Mouse (Mus musculus): ENCODE measurements around the gene Cenpx.
"Not testable (repeated sequence)": the region's sequence is repeated elsewhere in the genome, so short reads cannot be mapped to it uniquely, and the experiment has no call there.

Cenpx gene

DNA sequence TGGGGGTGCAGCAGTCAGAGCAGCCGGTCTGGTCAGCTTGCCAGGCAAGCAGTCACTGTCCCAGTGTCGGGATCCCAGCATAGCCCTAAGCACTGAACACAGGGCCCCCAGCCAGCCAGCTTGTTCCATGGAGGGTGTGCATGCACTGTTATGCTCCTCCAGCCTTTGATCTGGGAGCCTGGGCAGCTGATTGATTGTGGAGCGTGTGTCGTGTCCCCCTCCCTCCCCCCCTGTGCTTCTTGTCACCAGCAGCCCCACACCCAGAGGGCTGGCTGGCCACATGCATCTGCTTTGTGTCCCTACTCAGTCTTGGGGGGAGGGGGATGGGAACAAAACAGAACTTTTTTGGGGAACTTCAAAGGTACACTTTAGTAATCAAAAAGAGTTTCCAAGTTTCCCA is 18.4 kb downstream of the Cenpx start:
- no peak for DNase-seq

DNA sequence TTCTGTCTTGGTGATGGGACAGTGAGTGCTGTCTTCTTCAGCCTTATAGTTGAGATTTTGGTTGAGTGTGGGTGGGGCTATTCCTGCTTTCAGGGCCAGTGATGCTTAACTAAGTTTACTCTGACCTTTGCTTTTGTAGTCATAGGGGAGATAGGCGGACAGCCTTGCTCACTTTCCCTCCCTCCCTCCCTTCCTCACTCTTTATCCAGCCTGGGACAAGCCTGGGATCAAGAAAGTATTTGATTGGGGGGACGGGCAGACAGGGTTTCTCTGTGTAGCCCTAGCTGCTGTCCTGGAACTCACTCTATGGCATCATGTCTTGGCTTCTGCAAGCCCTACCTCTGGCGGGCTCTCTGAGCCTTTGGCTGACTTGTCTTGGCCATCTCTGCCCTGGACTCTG is 20.1 kb downstream of the Cenpx start:
- no peak for DNase-seq

GRCm38 (mm10) chr11:120692471-120693011 is 21.0 kb downstream of the Cenpx start:
- no peak for DNase-seq

GRCm38 (mm10) chr11:120689365-120689764 is 24.2 kb downstream of the Cenpx start:
- DNase-seq, result no peak

DNA sequence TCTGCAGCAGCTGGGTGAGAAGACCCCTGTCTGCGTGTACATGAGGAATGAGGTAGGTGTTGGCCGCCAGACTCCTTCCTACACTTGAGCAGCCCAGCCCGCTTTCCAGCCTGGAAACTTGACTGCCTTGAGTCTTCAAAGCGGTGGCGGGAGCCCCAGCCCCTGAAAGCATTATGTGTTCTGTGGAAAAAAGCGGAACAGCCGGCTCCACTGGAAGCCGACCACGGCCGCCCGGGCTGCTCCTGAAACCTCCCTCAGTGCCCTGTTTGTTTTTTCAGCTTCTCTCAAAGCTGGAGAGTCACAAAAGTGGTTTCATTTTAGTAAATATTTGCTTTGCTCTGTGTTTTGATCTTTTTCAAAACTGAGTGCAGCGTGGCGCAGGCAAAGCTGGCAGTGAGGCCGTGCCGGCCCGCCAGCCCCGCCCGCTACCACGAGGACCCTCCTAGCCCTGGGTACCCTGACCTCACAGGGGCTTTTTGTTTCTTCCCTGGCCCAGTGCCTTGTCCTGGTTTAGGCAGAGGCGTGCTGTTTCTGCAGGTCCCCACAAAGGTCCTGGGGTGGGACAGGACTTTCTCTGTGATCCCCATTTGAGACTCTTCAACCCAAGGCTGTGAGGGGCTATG is 26.8 kb downstream of the Cenpx start:
- no peak for DNase-seq

- no peak for DNase-seq
These were observed 28.9 kb downstream of the Cenpx start for GRCm38 (mm10) chr11:120684660-120685059.

- no peak for DNase-seq
These were observed 29.5 kb downstream of the Cenpx start for GRCm38 (mm10) chr11:120684086-120684485.

DNA sequence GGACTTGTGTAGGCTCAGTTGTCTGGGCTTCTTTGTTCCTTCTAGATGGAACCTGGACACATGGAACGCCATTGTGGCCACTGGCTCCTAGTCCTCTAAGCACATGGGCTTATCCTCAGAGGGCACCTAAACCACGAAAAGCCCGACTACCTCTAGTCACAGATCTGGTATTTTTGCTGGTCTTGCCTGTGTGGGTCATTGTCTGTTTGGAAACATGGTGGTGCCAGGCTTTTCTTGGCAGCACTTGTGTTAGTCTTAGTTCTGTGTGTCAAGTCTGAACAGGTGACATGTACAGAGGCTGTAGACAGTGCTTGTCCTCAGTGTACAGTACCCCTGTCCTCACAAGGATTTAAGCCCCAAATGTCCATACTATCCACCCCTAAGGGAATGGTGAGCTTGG is 30.0 kb downstream of the Cenpx start:
- no peak for DNase-seq

GRCm38 (mm10) chr11:120682683-120683082 is 30.9 kb downstream of the Cenpx start:
- DNase-seq, result no peak

DNA sequence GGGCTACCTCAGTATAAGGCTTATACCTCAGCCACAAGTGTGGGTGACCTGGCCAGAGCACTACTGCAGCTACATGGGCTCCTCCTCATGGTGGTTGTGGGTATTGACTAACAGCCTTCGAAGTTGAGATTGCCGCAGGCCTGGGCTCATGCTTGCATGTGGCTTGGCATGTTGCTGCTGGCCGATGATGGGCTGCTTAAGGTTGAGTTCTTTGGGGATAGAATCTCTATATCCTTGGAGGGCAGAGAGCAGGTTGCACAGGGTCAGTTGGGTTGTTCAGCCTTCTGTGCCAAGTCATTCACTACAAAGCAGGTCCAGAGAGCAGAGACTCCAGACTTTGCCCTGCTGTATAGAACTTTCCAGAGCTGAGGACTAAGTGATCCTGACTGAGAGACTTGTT is 33.6 kb downstream of the Cenpx start:
- DNase-seq, result no peak

- no peak for DNase-seq
These were observed 36.6 kb downstream of the Cenpx start for GRCm38 (mm10) chr11:120676951-120677350.

GRCm38 (mm10) chr11:120675875-120676274 is 37.7 kb downstream of the Cenpx start:
- DNase-seq, result not testable (repeated sequence)

DNA sequence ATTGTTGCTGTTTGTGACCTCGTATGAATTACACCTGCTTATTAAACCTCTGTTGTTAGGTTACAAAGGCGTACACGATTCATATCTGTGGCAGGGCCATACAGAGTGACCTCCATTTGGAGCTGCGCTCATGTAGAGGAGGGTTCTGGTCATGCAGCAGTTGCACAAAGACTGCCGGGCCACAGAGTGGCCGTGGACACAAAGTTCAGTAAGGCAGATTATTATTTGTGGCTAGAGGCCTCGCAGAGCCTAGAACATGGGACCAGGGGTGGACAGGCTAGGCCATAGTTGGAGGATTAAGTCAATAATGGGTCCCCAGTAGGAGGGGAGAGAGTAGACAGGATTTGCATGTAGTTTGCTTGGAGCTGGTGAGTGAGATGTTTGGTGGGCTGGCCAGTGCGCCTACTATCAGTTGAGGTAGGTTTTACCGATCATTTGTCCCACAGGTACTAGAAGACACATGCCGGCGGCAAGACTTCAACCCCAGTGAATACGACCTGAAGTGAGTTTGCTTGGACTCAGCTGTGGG is 39.9 kb downstream of the Cenpx start:
- no peak for DNase-seq

- DNase-seq, result peak; percentile 90
These were observed 40.6 kb downstream of the Cenpx start, which contains the start of gene Aspscr1 for GRCm38 (mm10) chr11:120672687-120673593. Gene Aspscr1, plus strand, starts transcription at chr11:120672973.

DNA sequence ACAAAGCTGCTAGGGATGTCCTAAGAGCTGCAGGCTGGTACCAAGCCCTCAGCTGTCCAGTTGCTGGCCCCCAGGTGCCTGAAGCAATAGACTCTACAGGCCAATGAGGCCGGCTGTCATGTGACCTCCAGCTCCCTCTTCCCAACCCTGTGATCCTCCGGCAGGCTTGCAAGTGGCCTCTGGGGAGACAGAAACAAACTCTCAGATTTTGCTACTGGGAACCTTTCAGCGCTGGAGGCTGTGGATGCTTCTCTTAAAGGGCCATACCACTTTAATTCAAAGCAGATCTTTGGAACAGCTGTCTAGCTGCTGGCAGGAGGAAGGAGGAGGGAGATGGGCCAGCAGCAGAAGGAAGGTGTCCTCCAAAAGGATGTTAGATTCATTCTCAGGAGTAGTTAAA is 46.9 kb downstream of the Cenpx start:
- no peak for DNase-seq

DNA sequence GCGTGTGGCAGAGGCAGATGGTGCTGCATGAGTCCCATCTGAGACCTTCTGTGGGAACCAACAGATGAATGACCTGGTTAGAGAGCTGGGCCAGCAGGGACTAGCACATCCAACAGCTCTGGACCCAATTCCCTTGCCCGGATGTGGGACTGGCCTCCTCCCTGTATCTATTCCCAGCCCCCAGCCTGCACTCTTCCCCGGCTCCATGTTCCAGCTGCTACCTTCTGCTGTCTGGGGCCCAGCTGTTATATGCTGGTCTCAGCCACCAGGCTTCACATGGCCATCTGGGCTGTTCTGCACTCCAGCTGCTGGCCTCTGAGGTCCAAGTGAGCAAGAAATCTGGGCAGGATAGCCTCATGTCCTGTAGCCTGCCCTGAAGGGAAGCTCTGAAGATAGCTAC is 48.1 kb downstream of the Cenpx start:
- DNase-seq, result no peak

DNA sequence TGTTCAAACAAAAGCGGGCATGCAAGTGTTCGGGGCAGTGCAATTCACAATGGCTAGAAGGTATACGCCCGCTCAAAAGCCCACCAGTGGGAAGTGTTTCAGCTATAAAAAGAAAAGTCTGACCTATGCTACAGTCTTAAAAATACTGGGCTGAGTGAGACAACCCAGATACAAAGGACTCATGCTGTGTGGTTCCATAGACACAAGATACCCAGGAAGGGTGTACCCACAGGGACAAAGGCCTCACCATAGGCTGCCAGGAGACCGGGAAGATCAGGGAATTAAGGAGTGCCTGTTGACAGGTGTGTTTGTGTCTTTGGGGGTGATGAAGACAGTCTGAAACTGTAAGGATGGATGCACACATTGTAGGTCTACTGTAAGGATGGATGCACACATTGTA is 49.8 kb downstream of the Cenpx start:
- no peak for DNase-seq

- no peak for DNase-seq
These were observed 50.8 kb downstream of the Cenpx start for GRCm38 (mm10) chr11:120662759-120663158.

DNA sequence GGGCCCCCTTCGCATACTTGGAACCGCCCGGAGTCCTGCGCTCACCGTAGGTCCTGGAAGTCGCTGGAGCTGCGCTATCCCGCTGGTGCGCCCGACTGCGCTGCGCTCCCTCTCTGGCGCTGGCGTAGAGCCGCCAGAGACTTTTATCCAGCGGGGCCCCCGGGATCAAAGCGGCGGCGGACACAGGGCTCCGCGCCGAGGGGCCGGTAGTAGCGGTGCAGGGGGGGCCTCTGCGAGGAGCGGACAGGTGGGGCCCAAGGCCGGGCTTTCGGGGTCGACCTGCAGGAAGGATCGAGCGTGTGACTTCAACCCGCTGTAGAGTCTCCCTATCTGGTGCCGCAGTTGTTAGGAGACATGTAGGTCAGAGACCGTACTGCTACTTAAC is 52.5 kb downstream of the Cenpx start, which contains the start of gene Notum:
TSS of gene Notum (minus strand) at position 100 of the 385 bp plus-strand sequence.
- no peak for DNase-seq

Measured in cerebellum, adult 11 months (tissue).